Mouse (Mus musculus): Measurements from ENCODE around the gene Dip2b.

DNA sequence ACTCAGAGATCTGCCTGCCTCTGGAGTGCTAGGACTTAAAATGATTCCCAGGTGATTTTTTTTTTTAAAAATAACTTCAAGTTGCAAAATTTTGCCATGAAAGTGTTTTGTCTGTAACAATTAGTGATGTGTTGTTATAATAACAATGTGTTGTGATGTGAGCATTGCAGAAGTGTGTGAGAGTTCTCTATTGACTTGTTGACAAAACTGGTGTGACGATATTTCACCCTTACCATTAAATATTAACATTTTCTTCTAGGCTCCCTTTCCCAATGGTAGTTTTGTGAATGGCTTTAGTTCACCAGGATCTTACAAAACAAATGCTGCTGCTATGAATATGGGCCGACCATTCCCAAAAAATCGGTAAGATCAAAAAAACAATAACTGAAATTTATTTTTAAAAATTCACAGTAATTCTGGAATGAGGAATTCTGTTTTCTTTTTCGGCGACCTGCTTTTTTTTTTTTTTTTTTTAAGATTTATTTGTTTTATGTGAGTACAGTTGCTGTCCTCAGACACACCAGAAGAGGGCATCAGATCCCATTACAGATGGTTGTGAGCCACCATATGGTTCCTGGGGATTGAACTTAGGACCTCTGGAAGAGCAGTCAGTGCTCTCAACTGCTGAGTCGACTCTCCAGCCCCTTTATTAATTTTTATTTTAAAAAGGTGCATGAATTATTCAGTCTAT lies 41.2 kb upstream of the Dip2b start:
- TF ChIP-seq CTCF (IDR thresholded peaks at IDR 0.05; ENCODE audit: control insufficient read depth, insufficient read depth, insufficient replicate concordance, low read depth, low read length) (no peak), POLR2A (IDR thresholded peaks at IDR 0.05; ENCODE audit: control insufficient read depth, low read depth, low read length) (no peak)
